Comparison of ENCODE assay signal across 23 mouse cellular contexts in genomic region chr11:9962696-9963202, GRCm38 (mm10).
A peak's percentile ranks its signal among the peaks of the same experiment; 100 is the strongest.
DNase-seq lines count a peak whose midpoint lies in the region; ATAC-seq lines count a peak whose summit lies in the region.
"Had no signal": no experiment of that assay in that cellular context is flagged by ENCODE, and none has a peak within 500 bp of the region (broad histone marks: within the 10 kb centered on the region; RNA-seq: fewer than 3 reads in every experiment).

No protein-coding gene starts in this region.

- ATAC-seq in hindbrain, embryonic 14.5 days (ENCODE audit: low FRiP score): no peak
- no peak for ATAC-seq in hindbrain, embryonic 12.5 days (ENCODE audit: low FRiP score)
- peak; percentile 64 for ATAC-seq in neural tube, embryonic 11.5 days (ENCODE audit: insufficient read depth, low FRiP score, low TSS enrichment)
- ATAC-seq in neural tube, embryonic 15.5 days (ENCODE audit: low FRiP score): no peak
- no peak for ATAC-seq in forebrain, embryonic 14.5 days
- ATAC-seq: CD4-positive, CD25-positive, alpha-beta regulatory T cell, adult 4 months; forebrain, embryonic 15.5 days had no signal

- H3K4me3 ChIP-seq in hindbrain, embryonic 14.5 days (replicated peaks; ENCODE audit: low read length): no peak overlapping the region
- H3K4me3 ChIP-seq in hindbrain, embryonic 12.5 days: no peak overlapping the region
- no peak overlapping the region for H3K4me3 ChIP-seq in neural tube, embryonic 11.5 days (ENCODE audit: low read depth, low read length)
- no peak overlapping the region for H3K4me3 ChIP-seq in neural tube, embryonic 15.5 days (replicated peaks)
- H3K4me3 ChIP-seq in forebrain, embryonic 14.5 days (ENCODE audit: low read depth, low read length): no peak overlapping the region
- H3K4me3 ChIP-seq: embryonic facial prominence, embryonic 15.5 days; erythroblast, embryonic 14.5 days; forebrain, embryonic 10.5 days; forebrain, embryonic 15.5 days; heart, embryonic 13.5 days; hindbrain, embryonic 15.5 days had no signal

- DNase-seq in hindbrain, embryonic 14.5 days (ENCODE audit: low spot score): peak; percentile 24
- DNase-seq in neural tube, embryonic 11.5 days (ENCODE audit: low spot score): peak; percentile 29
- peak; percentile 26 for DNase-seq in A20 (ENCODE audit: low read depth, low spot score)
- peak; percentile 24 for DNase-seq in Muller cell, postnatal 12 days (ENCODE audit: inconsistent ontology term)
- no peak for DNase-seq in forebrain, embryonic 14.5 days (ENCODE audit: low spot score)
- DNase-seq: adrenal gland, postnatal 10 days; B cell, adult 2 months; cerebellum, adult 11 months; cerebellum, adult 8-10 months; cerebellum, postnatal 14 days; gastrocnemius, postnatal 36 days; heart, adult 11 months; heart, postnatal 36 days had no signal

- no peak overlapping the region for H3K4me2 ChIP-seq in hindbrain, embryonic 14.5 days (replicated peaks)
- H3K4me2 ChIP-seq in hindbrain, embryonic 12.5 days (replicated peaks): no peak overlapping the region
- H3K4me2 ChIP-seq in neural tube, embryonic 11.5 days (ENCODE audit: low read depth): no peak overlapping the region
- H3K4me2 ChIP-seq in neural tube, embryonic 15.5 days: no peak overlapping the region
- no peak overlapping the region for H3K4me2 ChIP-seq in forebrain, embryonic 14.5 days (ENCODE audit: low read length)
- H3K4me2 ChIP-seq: embryonic facial prominence, embryonic 15.5 days; forebrain, embryonic 15.5 days; heart, embryonic 13.5 days; hindbrain, embryonic 15.5 days had no signal

- peaks cover 15% of the 10 kb centered on the region; the same call in 1 of the 2 replicates for H3K27me3 ChIP-seq in hindbrain, embryonic 14.5 days (ENCODE audit: control insufficient read depth, insufficient read depth, low read length)
- peaks cover 6% of the 10 kb centered on the region; the same call in 1 of the 2 replicates for H3K27me3 ChIP-seq in hindbrain, embryonic 12.5 days
- H3K27me3 ChIP-seq in neural tube, embryonic 11.5 days (ENCODE audit: control insufficient read depth, insufficient read depth, low read length): no peaks in the 10 kb centered on the region
- H3K27me3 ChIP-seq in neural tube, embryonic 15.5 days (replicated peaks): no peaks in the 10 kb centered on the region
- no peaks in the 10 kb centered on the region for H3K27me3 ChIP-seq in forebrain, embryonic 14.5 days (replicated peaks; ENCODE audit: control insufficient read depth, insufficient read depth, low read length)
- H3K27me3 ChIP-seq: embryonic facial prominence, embryonic 15.5 days; forebrain, embryonic 15.5 days; heart, embryonic 13.5 days; hindbrain, embryonic 15.5 days had no signal

- no peak overlapping the region for H3K27ac ChIP-seq in hindbrain, embryonic 14.5 days
- H3K27ac ChIP-seq in hindbrain, embryonic 12.5 days: no peak overlapping the region
- no peak overlapping the region for H3K27ac ChIP-seq in neural tube, embryonic 11.5 days (ENCODE audit: low read depth, low read length)
- H3K27ac ChIP-seq in neural tube, embryonic 15.5 days (replicated peaks): no peak overlapping the region
- H3K27ac ChIP-seq in forebrain, embryonic 14.5 days (ENCODE audit: low read depth, low read length): no peak overlapping the region
- H3K27ac ChIP-seq: embryonic facial prominence, embryonic 15.5 days; forebrain, embryonic 10.5 days; forebrain, embryonic 15.5 days; heart, embryonic 13.5 days; hindbrain, embryonic 15.5 days had no signal

- no peaks in the 10 kb centered on the region for H3K4me1 ChIP-seq in hindbrain, embryonic 14.5 days (replicated peaks; ENCODE audit: control insufficient read depth, insufficient read depth, low read length)
- H3K4me1 ChIP-seq in hindbrain, embryonic 12.5 days: no peaks in the 10 kb centered on the region
- H3K4me1 ChIP-seq in neural tube, embryonic 11.5 days (ENCODE audit: control insufficient read depth, insufficient read depth, low read length): no peaks in the 10 kb centered on the region
- H3K4me1 ChIP-seq in neural tube, embryonic 15.5 days: no peaks in the 10 kb centered on the region
- no peaks in the 10 kb centered on the region for H3K4me1 ChIP-seq in forebrain, embryonic 14.5 days (ENCODE audit: control insufficient read depth, insufficient read depth, low read length)
- H3K4me1 ChIP-seq: embryonic facial prominence, embryonic 15.5 days; forebrain, embryonic 15.5 days; heart, embryonic 13.5 days; hindbrain, embryonic 15.5 days had no signal

- no peaks in the 10 kb centered on the region for H3K9me3 ChIP-seq in hindbrain, embryonic 14.5 days (ENCODE audit: control insufficient read depth, low read length)
- H3K9me3 ChIP-seq in hindbrain, embryonic 12.5 days (replicated peaks): no peaks in the 10 kb centered on the region
- no peaks in the 10 kb centered on the region for H3K9me3 ChIP-seq in neural tube, embryonic 11.5 days (ENCODE audit: control insufficient read depth, low read length)
- no peaks in the 10 kb centered on the region for H3K9me3 ChIP-seq in neural tube, embryonic 15.5 days (replicated peaks)
- no peaks in the 10 kb centered on the region for H3K9me3 ChIP-seq in forebrain, embryonic 14.5 days (replicated peaks; ENCODE audit: control insufficient read depth, low read length)
- H3K9me3 ChIP-seq: embryonic facial prominence, embryonic 15.5 days; forebrain, embryonic 10.5 days; forebrain, embryonic 15.5 days; G1E; heart, embryonic 13.5 days; hindbrain, embryonic 15.5 days had no signal

- H3K9ac ChIP-seq in hindbrain, embryonic 14.5 days: no peak overlapping the region
- no peak overlapping the region for H3K9ac ChIP-seq in hindbrain, embryonic 12.5 days
- no peak overlapping the region for H3K9ac ChIP-seq in neural tube, embryonic 11.5 days (ENCODE audit: low read length)
- no peak overlapping the region for H3K9ac ChIP-seq in neural tube, embryonic 15.5 days (replicated peaks)
- H3K9ac ChIP-seq in forebrain, embryonic 14.5 days (ENCODE audit: low read length): no peak overlapping the region
- H3K9ac ChIP-seq: embryonic facial prominence, embryonic 15.5 days; forebrain, embryonic 15.5 days; heart, embryonic 13.5 days; hindbrain, embryonic 15.5 days had no signal

- H3K36me3 ChIP-seq in hindbrain, embryonic 14.5 days (replicated peaks; ENCODE audit: control insufficient read depth, insufficient read depth): no peaks in the 10 kb centered on the region
- H3K36me3 ChIP-seq in hindbrain, embryonic 12.5 days: no peaks in the 10 kb centered on the region
- no peaks in the 10 kb centered on the region for H3K36me3 ChIP-seq in neural tube, embryonic 11.5 days (ENCODE audit: control insufficient read depth, insufficient read depth, low read length)
- H3K36me3 ChIP-seq in neural tube, embryonic 15.5 days: no peaks in the 10 kb centered on the region
- H3K36me3 ChIP-seq in forebrain, embryonic 14.5 days (ENCODE audit: control insufficient read depth, insufficient read depth, low read length): no peaks in the 10 kb centered on the region
- H3K36me3 ChIP-seq: embryonic facial prominence, embryonic 15.5 days; forebrain, embryonic 10.5 days; forebrain, embryonic 15.5 days; G1E; heart, embryonic 13.5 days; hindbrain, embryonic 15.5 days had no signal
